Mouse (Mus musculus): ENCODE results near the gene Epb41l5. TPM values are rescaled to one million over a fixed set of nuclear protein-coding genes. Genes with fewer than 3 reads are reported as not detected.
A peak's percentile ranks its signal among the peaks of the same experiment; 100 is the strongest.

The Epb41l5 gene
- polyA plus RNA-seq, 1 experiment from 2014 or later: 20.3 TPM

- no peak for ATAC-seq (replicated peaks)
- no peak overlapping the region for H3K4me2 ChIP-seq (replicated peaks)
Observed at GRCm38 (mm10) chr1:119544611-119545155, 104.1 kb downstream of the Epb41l5 start.

GRCm38 (mm10) chr1:119543316-119543715 is 105.5 kb downstream of the Epb41l5 start:
- H3K4me2 ChIP-seq (replicated peaks): no peak overlapping the region
- H3K27ac ChIP-seq (replicated peaks): no peak overlapping the region
- no peaks in the 10 kb centered on the region for H3K4me1 ChIP-seq
- H3K9ac ChIP-seq (replicated peaks): no peak overlapping the region
- H3K9me3 ChIP-seq: no peaks in the 10 kb centered on the region
- no peak for ATAC-seq (replicated peaks)
- no peaks in the 10 kb centered on the region for H3K36me3 ChIP-seq
- WGBS: 95% methylated on average over 6 of the region's 6 CpGs
- no peak overlapping the region for H3K4me3 ChIP-seq
- H3K27me3 ChIP-seq: no peaks in the 10 kb centered on the region

More at GRCm38 (mm10) chr1:119544611-119545155, 104.1 kb downstream of the Epb41l5 start:
- H3K4me1 ChIP-seq: no peaks in the 10 kb centered on the region
- 92% methylated on average over 5 of the region's 5 CpGs for WGBS
- H3K27me3 ChIP-seq: no peaks in the 10 kb centered on the region
- H3K9ac ChIP-seq (replicated peaks): no peak overlapping the region
- no peak overlapping the region for H3K27ac ChIP-seq (replicated peaks)
- H3K4me3 ChIP-seq: no peak overlapping the region
- no peaks in the 10 kb centered on the region for H3K9me3 ChIP-seq
- no peaks in the 10 kb centered on the region for H3K36me3 ChIP-seq

DNA sequence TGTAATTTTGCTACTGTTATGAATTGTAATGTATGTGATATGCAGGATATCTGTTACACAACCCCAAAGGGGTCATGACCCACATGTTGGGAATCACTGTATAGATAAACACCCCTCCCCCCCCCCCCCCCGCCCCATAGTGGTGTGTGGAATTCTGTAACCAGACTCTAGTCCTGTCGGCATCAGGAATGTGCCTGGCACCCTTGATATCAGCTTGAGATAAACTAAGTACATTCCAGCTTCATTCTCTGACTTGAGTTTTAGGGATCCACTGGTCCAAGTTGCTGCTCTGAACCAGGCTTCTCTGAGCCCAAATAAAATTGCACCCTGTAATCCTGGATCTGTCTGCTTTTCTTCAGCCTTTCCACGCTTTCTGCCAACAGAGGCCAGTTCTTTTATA is 107.2 kb downstream of the Epb41l5 start:
- H3K9ac ChIP-seq (replicated peaks): no peak overlapping the region
- H3K4me2 ChIP-seq (replicated peaks): no peak overlapping the region
- ATAC-seq (replicated peaks): no peak
- 92% methylated on average over 3 of the region's 3 CpGs for WGBS
- no peaks in the 10 kb centered on the region for H3K27me3 ChIP-seq
- H3K9me3 ChIP-seq: no peaks in the 10 kb centered on the region
- H3K36me3 ChIP-seq: no peaks in the 10 kb centered on the region
- no peak overlapping the region for H3K4me3 ChIP-seq
- H3K27ac ChIP-seq (replicated peaks): no peak overlapping the region
- no peaks in the 10 kb centered on the region for H3K4me1 ChIP-seq

DNA sequence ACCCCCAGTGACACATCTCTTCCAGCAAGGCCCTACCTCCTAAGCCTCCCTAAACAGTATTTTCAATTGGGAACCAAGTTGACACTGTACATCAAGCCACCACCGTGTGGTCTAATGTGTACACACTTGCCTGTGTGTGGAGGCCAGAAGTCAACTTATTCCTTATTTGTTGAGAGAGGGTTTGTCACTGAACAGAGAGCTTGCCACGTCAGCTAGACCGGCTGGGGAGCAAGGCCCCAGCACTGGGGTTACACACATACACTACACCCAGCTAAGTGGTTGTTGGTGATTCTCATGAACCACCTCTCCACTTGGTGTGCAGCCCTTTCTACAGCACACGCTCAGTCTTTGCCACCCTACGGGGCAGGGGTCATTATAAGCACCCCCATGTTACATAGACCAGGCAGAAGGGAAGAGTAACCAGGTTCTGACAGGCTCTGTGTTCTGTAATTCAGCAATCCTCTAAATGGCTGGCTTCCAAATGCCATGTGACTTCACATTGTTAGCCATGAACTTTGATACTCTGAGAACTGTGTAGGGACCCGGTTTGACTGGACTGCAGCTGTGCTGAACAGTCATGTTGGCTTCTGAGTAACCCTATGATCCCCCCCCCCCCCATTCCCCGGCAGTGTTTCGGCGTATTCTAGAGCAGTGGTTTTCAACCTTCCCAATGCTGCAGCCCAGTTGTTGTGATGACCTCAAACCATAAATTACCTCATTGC is 107.8 kb downstream of the Epb41l5 start:
- Histone ChIP-seq H3K27ac (replicated peaks) (no peak overlapping the region), H3K27me3 (no peaks in the 10 kb centered on the region), H3K4me2 (replicated peaks) (no peak overlapping the region), H3K36me3 (no peaks in the 10 kb centered on the region), H3K4me3 (no peak overlapping the region), H3K4me1 (no peaks in the 10 kb centered on the region), H3K9me3 (no peaks in the 10 kb centered on the region), H3K9ac (replicated peaks) (no peak overlapping the region)
- ATAC-seq (replicated peaks): no peak
- 84% methylated on average over 9 of the region's 9 CpGs for WGBS

DNA sequence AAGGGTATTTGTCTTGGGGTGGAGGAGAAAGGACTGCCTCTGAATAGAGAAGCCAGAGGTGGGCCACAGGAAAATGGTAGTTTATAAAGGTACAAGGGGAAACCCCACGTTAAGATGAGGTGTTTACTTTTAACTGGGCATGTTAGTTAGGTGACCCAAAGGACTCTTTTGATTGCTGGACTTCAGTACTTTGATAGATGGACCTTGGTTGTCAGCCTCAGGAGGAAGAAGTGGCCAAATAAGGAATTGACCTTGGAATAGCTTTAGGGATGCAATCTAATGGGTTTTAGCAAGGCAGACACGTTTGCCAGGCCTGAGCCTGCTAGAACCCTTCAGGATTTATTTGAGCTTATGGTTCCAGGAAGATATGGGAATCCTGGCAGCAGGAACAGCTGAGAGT is 109.5 kb downstream of the Epb41l5 start:
- H3K4me2 ChIP-seq (replicated peaks): no peak overlapping the region
- no peak overlapping the region for H3K4me3 ChIP-seq
- H3K27ac ChIP-seq (replicated peaks): no peak overlapping the region
- H3K9ac ChIP-seq (replicated peaks): no peak overlapping the region
- no peaks in the 10 kb centered on the region for H3K9me3 ChIP-seq
- no peaks in the 10 kb centered on the region for H3K27me3 ChIP-seq
- H3K36me3 ChIP-seq: no peaks in the 10 kb centered on the region
- H3K4me1 ChIP-seq: no peaks in the 10 kb centered on the region
- WGBS: 86% methylated on average over 2 of the region's 2 CpGs
- no peak for ATAC-seq (replicated peaks)

GRCm38 (mm10) chr1:119537651-119538050 is 111.1 kb downstream of the Epb41l5 start:
- H3K9me3 ChIP-seq: no peaks in the 10 kb centered on the region
- no peak overlapping the region for H3K4me2 ChIP-seq (replicated peaks)
- no peak overlapping the region for H3K9ac ChIP-seq (replicated peaks)
- no peak overlapping the region for H3K4me3 ChIP-seq
- WGBS: 84% methylated on average over 6 of the region's 6 CpGs
- ATAC-seq (replicated peaks): no peak
- H3K4me1 ChIP-seq: peaks cover 5% of the 10 kb centered on the region; the same call in 1 of the 2 replicates
- H3K27ac ChIP-seq (replicated peaks): no peak overlapping the region
- no peaks in the 10 kb centered on the region for H3K36me3 ChIP-seq
- no peaks in the 10 kb centered on the region for H3K27me3 ChIP-seq

GRCm38 (mm10) chr1:119536122-119536521 is 112.7 kb downstream of the Epb41l5 start:
- Histone ChIP-seq H3K36me3 (no peaks in the 10 kb centered on the region), H3K4me3 (no peak overlapping the region), H3K4me1 (peaks cover 5% of the 10 kb centered on the region; the same call in 1 of the 2 replicates), H3K9me3 (no peaks in the 10 kb centered on the region), H3K27ac (replicated peaks) (no peak overlapping the region), H3K4me2 (replicated peaks) (no peak overlapping the region), H3K9ac (replicated peaks) (no peak overlapping the region), H3K27me3 (no peaks in the 10 kb centered on the region)
- WGBS: 86% methylated on average over 2 of the region's 2 CpGs
- ATAC-seq (replicated peaks): no peak

- no peaks in the 10 kb centered on the region for H3K27me3 ChIP-seq
- no peak overlapping the region for H3K9ac ChIP-seq (replicated peaks)
- H3K9me3 ChIP-seq: no peaks in the 10 kb centered on the region
- peaks cover 5% of the 10 kb centered on the region; the same call in 1 of the 2 replicates for H3K4me1 ChIP-seq
- H3K4me2 ChIP-seq (replicated peaks): no peak overlapping the region
- no peaks in the 10 kb centered on the region for H3K36me3 ChIP-seq
- 92% methylated on average over 5 of the region's 5 CpGs for WGBS
- H3K27ac ChIP-seq (replicated peaks): no peak overlapping the region
- no peak for ATAC-seq (replicated peaks)
- no peak overlapping the region for H3K4me3 ChIP-seq
Observed at GRCm38 (mm10) chr1:119534341-119534740, 114.5 kb downstream of the Epb41l5 start.

DNA sequence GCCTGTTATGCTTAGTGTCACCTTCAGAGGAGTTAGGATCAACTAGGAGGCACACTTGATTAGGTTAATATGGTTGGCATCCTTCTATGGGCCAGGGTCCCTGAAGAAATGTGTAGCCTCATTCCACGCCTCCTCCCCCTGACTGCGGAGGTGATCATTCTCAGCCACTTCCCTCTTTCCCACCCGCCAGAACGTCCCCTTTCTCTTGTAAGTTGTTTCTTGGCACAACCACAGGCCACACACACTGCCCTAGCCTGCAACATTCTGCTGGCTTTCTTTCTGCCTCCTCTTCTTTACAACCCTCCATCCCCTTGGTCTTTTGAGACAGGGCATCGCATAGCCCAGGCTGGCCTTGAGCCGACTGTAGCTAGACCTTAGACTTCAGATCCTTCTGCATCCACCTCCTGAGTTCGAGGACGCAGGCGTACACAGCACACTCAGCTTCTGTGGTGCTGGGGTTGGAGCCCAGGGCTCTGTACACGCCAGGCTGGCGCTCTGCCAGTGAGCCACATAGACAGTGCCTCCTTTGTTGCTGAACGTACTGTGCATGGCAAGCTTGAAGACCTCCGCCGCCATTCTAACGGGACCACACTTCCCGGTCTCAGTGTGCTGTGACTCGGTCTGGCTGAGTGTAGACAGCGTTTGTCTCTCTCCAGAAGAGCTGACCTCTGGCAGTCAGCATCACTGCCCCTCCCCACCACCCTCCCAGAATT is 115.6 kb downstream of the Epb41l5 start:
- WGBS: 52% methylated on average over 18 of the region's 18 CpGs
- Histone ChIP-seq H3K4me2 (replicated peaks) (no peak overlapping the region), H3K27ac (replicated peaks) (0 out of 2 replicates have a peak overlapping the region, but pooled peaks have one; percentile 4), H3K4me3 (no peak overlapping the region), H3K27me3 (no peaks in the 10 kb centered on the region), H3K4me1 (peaks cover 5% of the 10 kb centered on the region; the same call in 1 of the 2 replicates), H3K9me3 (no peaks in the 10 kb centered on the region), H3K9ac (replicated peaks) (no peak overlapping the region), H3K36me3 (peaks cover 10% of the 10 kb centered on the region)
- ATAC-seq (replicated peaks): peak; percentile 72

- ATAC-seq (replicated peaks): 0 out of 2 replicates have a peak, but pooled peaks have one; percentile 21
Observed at GRCm38 (mm10) chr1:119532165-119532564, 116.6 kb downstream of the Epb41l5 start.

GRCm38 (mm10) chr1:119530941-119531340 is 117.9 kb downstream of the Epb41l5 start:
- H3K27me3 ChIP-seq: no peaks in the 10 kb centered on the region
- H3K4me2 ChIP-seq (replicated peaks): no peak overlapping the region
- no peak overlapping the region for H3K4me3 ChIP-seq
- H3K27ac ChIP-seq (replicated peaks): no peak overlapping the region
- H3K9ac ChIP-seq (replicated peaks): no peak overlapping the region
- no peak for ATAC-seq (replicated peaks)
- 89% methylated on average over 13 of the region's 13 CpGs for WGBS
- peaks cover 19% of the 10 kb centered on the region for H3K4me1 ChIP-seq
- H3K9me3 ChIP-seq: no peaks in the 10 kb centered on the region
- H3K36me3 ChIP-seq: peaks cover 20% of the 10 kb centered on the region

More at GRCm38 (mm10) chr1:119532165-119532564, 116.6 kb downstream of the Epb41l5 start:
- Histone ChIP-seq H3K4me1 (peaks cover 10% of the 10 kb centered on the region), H3K4me2 (replicated peaks) (no peak overlapping the region), H3K9ac (replicated peaks) (no peak overlapping the region), H3K4me3 (no peak overlapping the region), H3K36me3 (peaks cover 17% of the 10 kb centered on the region), H3K9me3 (no peaks in the 10 kb centered on the region), H3K27me3 (no peaks in the 10 kb centered on the region), H3K27ac (replicated peaks) (no peak overlapping the region)
- 98% methylated on average over 6 of the region's 6 CpGs for WGBS
